18 mouse cellular contexts compared by ENCODE assay signal in the genomic region with DNA sequence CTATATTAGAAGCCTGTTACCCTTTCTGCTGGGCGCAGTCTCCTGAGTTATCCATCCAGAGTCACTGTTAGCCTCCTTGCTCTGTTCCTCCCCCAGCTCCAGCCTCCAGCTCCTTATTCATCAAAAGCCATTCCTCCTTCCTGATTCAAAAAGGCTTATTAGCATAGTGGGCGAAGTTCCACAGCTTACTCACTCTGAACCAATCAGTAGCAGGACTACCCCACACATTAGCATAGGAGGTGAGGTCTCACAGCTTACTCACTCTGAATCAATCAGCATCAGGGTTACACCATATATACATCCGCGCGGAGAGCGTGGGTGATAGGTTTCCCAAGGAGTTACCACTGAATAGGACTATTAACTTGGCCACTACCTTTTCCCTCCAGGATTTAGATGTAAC.
DNase-seq lines count a peak whose midpoint lies in the region; ATAC-seq and TF ChIP-seq lines count a peak whose summit lies in the region.
"Had no signal": no experiment of that assay in that cellular context is flagged by ENCODE, and none has a peak within 500 bp of the region (broad histone marks: within the 10 kb centered on the region; RNA-seq: fewer than 3 reads in every experiment).

No protein-coding gene starts in this region.

- no peaks in the 10 kb centered on the region; the same call in 1 of the 2 replicates for H3K4me1 ChIP-seq in hindbrain, postnatal 0 days (ENCODE audit: insufficient read depth, low read length)
- H3K4me1 ChIP-seq in hindbrain, embryonic 14.5 days (replicated peaks; ENCODE audit: control insufficient read depth, insufficient read depth, low read length): 0 out of 2 replicates have a peak, but pooled peaks cover 5% of the 10 kb centered on the region
- peaks cover 13% of the 10 kb centered on the region for H3K4me1 ChIP-seq in neural tube, embryonic 13.5 days (replicated peaks)
- peaks cover 8% of the 10 kb centered on the region for H3K4me1 ChIP-seq in neural tube, embryonic 15.5 days
- H3K4me1 ChIP-seq in stomach, postnatal 0 days (replicated peaks; ENCODE audit: control insufficient read depth, insufficient read depth): no peaks in the 10 kb centered on the region

- no peak for ATAC-seq in hindbrain, postnatal 0 days
- ATAC-seq in hindbrain, embryonic 14.5 days (ENCODE audit: low FRiP score): no peak
- 0 out of 2 replicates have a peak, but pooled peaks have one; percentile 32 for ATAC-seq in neural tube, embryonic 13.5 days (ENCODE audit: low read depth)
- ATAC-seq in neural tube, embryonic 15.5 days (ENCODE audit: low FRiP score): no peak
- peak; percentile 53 for ATAC-seq in stomach, postnatal 0 days (ENCODE audit: low FRiP score, low TSS enrichment)
- ATAC-seq in granulocyte monocyte progenitor cell, adult 5-6 weeks (replicated peaks; ENCODE audit: poor library complexity, severe bottlenecking): no peak

- H3K27ac ChIP-seq in hindbrain, postnatal 0 days: no peak overlapping the region
- H3K27ac ChIP-seq in hindbrain, embryonic 14.5 days: no peak overlapping the region
- no peak overlapping the region for H3K27ac ChIP-seq in neural tube, embryonic 13.5 days (replicated peaks)
- H3K27ac ChIP-seq in neural tube, embryonic 15.5 days (replicated peaks): no peak overlapping the region
- H3K27ac ChIP-seq in stomach, postnatal 0 days (replicated peaks): no peak overlapping the region
- H3K27ac ChIP-seq: embryonic facial prominence, embryonic 12.5 days; hindbrain, embryonic 15.5 days; liver, embryonic 14.5 days; midbrain, embryonic 12.5 days; neural tube, embryonic 12.5 days had no signal

- peak; percentile 30 for DNase-seq in hindbrain, postnatal 0 days (ENCODE audit: low spot score)
- no peak for DNase-seq in hindbrain, embryonic 14.5 days (ENCODE audit: low spot score)
- peak; percentile 19 for DNase-seq in fat pad, adult 2 months (ENCODE audit: extremely low read depth, low read depth, low spot score)
- no peak for DNase-seq in stomach, postnatal 0 days (ENCODE audit: low spot score)
- no peak for DNase-seq in cerebellum, adult 18-20 months
- DNase-seq: adrenal gland, adult 2 months; gastrocnemius, postnatal 25 days; kidney, adult 2 months; kidney, postnatal 4 days; retina, postnatal 1 day had no signal

- peaks cover 45% of the 10 kb centered on the region for H3K36me3 ChIP-seq in hindbrain, postnatal 0 days (ENCODE audit: insufficient read depth, low read length)
- H3K36me3 ChIP-seq in hindbrain, embryonic 14.5 days (replicated peaks; ENCODE audit: control insufficient read depth, insufficient read depth): peaks cover 63% of the 10 kb centered on the region
- peaks cover 52% of the 10 kb centered on the region for H3K36me3 ChIP-seq in neural tube, embryonic 13.5 days
- H3K36me3 ChIP-seq in neural tube, embryonic 15.5 days: peaks cover 48% of the 10 kb centered on the region
- peaks cover 4% of the 10 kb centered on the region; the same call in 1 of the 2 replicates for H3K36me3 ChIP-seq in stomach, postnatal 0 days (ENCODE audit: control insufficient read depth, insufficient read depth, low read length)

- no peak for TF ChIP-seq CTCF in hindbrain, postnatal 0 days (IDR thresholded peaks at IDR 0.05; ENCODE audit: low read depth)
- TF ChIP-seq CTCF in stomach, postnatal 0 days (IDR thresholded peaks at IDR 0.05; ENCODE audit: low read depth): no peak

- WGBS in hindbrain, postnatal 0 days: 76% methylated on average over 6 of the region's 6 CpGs
- 84% methylated on average over 6 of the region's 6 CpGs for WGBS in hindbrain, embryonic 14.5 days
- 86% methylated on average over 6 of the region's 6 CpGs for WGBS in neural tube, embryonic 13.5 days
- WGBS in neural tube, embryonic 15.5 days: 81% methylated on average over 6 of the region's 6 CpGs
- 85% methylated on average over 6 of the region's 6 CpGs for WGBS in stomach, postnatal 0 days

- no peak overlapping the region for H3K9ac ChIP-seq in hindbrain, postnatal 0 days (replicated peaks; ENCODE audit: low read length)
- H3K9ac ChIP-seq in hindbrain, embryonic 14.5 days: no peak overlapping the region
- H3K9ac ChIP-seq in neural tube, embryonic 13.5 days: no peak overlapping the region
- H3K9ac ChIP-seq in neural tube, embryonic 15.5 days (replicated peaks): no peak overlapping the region
- H3K9ac ChIP-seq in stomach, postnatal 0 days (ENCODE audit: low read length): no peak overlapping the region
- H3K9ac ChIP-seq: embryonic facial prominence, embryonic 12.5 days; hindbrain, embryonic 15.5 days; liver, embryonic 14.5 days; midbrain, embryonic 12.5 days; neural tube, embryonic 12.5 days had no signal

- no peak overlapping the region for H3K4me2 ChIP-seq in hindbrain, postnatal 0 days (ENCODE audit: low read depth, low read length)
- no peak overlapping the region for H3K4me2 ChIP-seq in hindbrain, embryonic 14.5 days (replicated peaks)
- H3K4me2 ChIP-seq in neural tube, embryonic 13.5 days: no peak overlapping the region
- no peak overlapping the region for H3K4me2 ChIP-seq in neural tube, embryonic 15.5 days
- no peak overlapping the region for H3K4me2 ChIP-seq in stomach, postnatal 0 days (replicated peaks; ENCODE audit: low read depth)
- H3K4me2 ChIP-seq: embryonic facial prominence, embryonic 12.5 days; hindbrain, embryonic 15.5 days; midbrain, embryonic 12.5 days; neural tube, embryonic 12.5 days had no signal

- H3K27me3 ChIP-seq in hindbrain, postnatal 0 days (ENCODE audit: insufficient read depth, low read length): no peaks in the 10 kb centered on the region
- H3K27me3 ChIP-seq in hindbrain, embryonic 14.5 days (ENCODE audit: control insufficient read depth, insufficient read depth, low read length): no peaks in the 10 kb centered on the region
- no peaks in the 10 kb centered on the region for H3K27me3 ChIP-seq in neural tube, embryonic 13.5 days
- no peaks in the 10 kb centered on the region for H3K27me3 ChIP-seq in neural tube, embryonic 15.5 days (replicated peaks)
- H3K27me3 ChIP-seq in stomach, postnatal 0 days (ENCODE audit: control insufficient read depth, insufficient read depth, low read length): no peaks in the 10 kb centered on the region
- H3K27me3 ChIP-seq: embryonic facial prominence, embryonic 12.5 days; hindbrain, embryonic 15.5 days; midbrain, embryonic 12.5 days; neural tube, embryonic 12.5 days had no signal

- TF ChIP-seq EP300 in stomach, postnatal 0 days (optimal IDR thresholded peaks at IDR 0.05): no peak

- H3K4me3 ChIP-seq in hindbrain, postnatal 0 days (ENCODE audit: low read length): no peak overlapping the region
- no peak overlapping the region for H3K4me3 ChIP-seq in hindbrain, embryonic 14.5 days (replicated peaks; ENCODE audit: low read length)
- H3K4me3 ChIP-seq in neural tube, embryonic 13.5 days: no peak overlapping the region
- no peak overlapping the region for H3K4me3 ChIP-seq in neural tube, embryonic 15.5 days (replicated peaks)
- H3K4me3 ChIP-seq in stomach, postnatal 0 days (ENCODE audit: low read depth, low read length): no peak overlapping the region
- H3K4me3 ChIP-seq: embryonic facial prominence, embryonic 12.5 days; hindbrain, embryonic 15.5 days; midbrain, embryonic 12.5 days; neural tube, embryonic 12.5 days had no signal

- no peaks in the 10 kb centered on the region for H3K9me3 ChIP-seq in hindbrain, postnatal 0 days (ENCODE audit: low read length)
- H3K9me3 ChIP-seq in hindbrain, embryonic 14.5 days (ENCODE audit: control insufficient read depth, low read length): no peaks in the 10 kb centered on the region
- no peaks in the 10 kb centered on the region for H3K9me3 ChIP-seq in neural tube, embryonic 13.5 days
- no peaks in the 10 kb centered on the region for H3K9me3 ChIP-seq in neural tube, embryonic 15.5 days (replicated peaks)
- H3K9me3 ChIP-seq in stomach, postnatal 0 days (ENCODE audit: control insufficient read depth, low read length): no peaks in the 10 kb centered on the region
- H3K9me3 ChIP-seq: embryonic facial prominence, embryonic 12.5 days; hindbrain, embryonic 15.5 days; midbrain, embryonic 12.5 days; neural tube, embryonic 12.5 days had no signal

Comparison
In these comparisons a context has a peak if more than half of its experiments do, and no peak if none do; other contexts are left out.
1. ATAC-seq: peak in neural tube, embryonic 13.5 days (single experiment) and stomach, postnatal 0 days (single experiment); none in hindbrain, postnatal 0 days (single experiment), hindbrain, embryonic 14.5 days (single experiment), neural tube, embryonic 15.5 days (single experiment) and granulocyte monocyte progenitor cell, adult 5-6 weeks (single experiment).
2. DNase-seq: peak in hindbrain, postnatal 0 days (single experiment) and fat pad, adult 2 months (single experiment); none in hindbrain, embryonic 14.5 days (single experiment), stomach, postnatal 0 days (single experiment) and cerebellum, adult 18-20 months (0 of 2).